7 mouse cellular contexts compared by ENCODE assay signal in the genomic region with DNA sequence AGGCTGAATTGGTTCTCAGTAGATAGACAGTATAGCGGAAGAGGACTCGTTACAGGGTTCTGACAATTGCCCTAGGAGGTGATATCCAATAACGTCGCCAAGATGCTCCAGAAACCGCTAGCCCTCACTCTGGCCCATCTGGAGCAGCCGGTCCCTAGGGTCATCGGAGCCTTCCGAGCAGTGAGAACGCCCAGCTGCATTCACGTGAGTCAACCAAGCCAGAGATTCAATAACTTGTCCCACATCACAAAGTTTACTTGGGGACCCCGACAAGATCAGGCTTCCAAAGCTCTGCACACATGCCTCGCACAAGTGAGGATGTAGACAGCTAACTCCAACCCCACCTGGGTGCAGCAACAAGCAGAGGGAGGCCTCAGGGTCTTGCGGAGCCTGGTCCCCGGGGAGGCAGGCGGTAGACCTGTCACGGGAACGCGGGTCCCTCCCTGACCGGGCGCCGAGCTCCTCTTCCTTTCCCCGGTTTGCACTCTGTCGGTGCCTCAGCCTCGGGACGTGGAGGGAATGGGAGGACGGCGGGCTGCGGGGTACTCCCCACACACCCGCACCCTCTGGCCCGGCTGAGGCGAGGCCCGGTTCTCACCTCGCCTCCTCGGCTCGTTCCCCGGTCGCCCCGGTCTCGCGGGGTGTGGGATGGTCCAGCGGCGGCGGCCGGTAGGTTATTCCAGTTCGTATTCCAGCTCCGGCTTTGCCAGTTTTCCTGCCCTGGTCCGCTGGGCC. TPM values are rescaled to one million over a fixed set of nuclear protein-coding genes. Genes with fewer than 3 reads are reported as not detected.
DNase-seq lines count a peak whose midpoint lies in the region; ATAC-seq lines count a peak whose summit lies in the region.

No protein-coding gene starts in this region.

- WGBS in neural tube, embryonic 11.5 days = under 1% methylated on average over 39 of the region's 47 CpGs
- 1% methylated on average over 47 of the region's 47 CpGs for WGBS in embryonic facial prominence, embryonic 12.5 days
- 1% methylated on average over 44 of the region's 47 CpGs for WGBS in hindbrain, embryonic 16.5 days
- under 1% methylated on average over 47 of the region's 47 CpGs for WGBS in midbrain, embryonic 13.5 days

- H3K27ac ChIP-seq in neural tube, embryonic 11.5 days (ENCODE audit: low read depth, low read length) = peak overlapping the region; percentile 53; the same call in 1 of the 2 replicates
- peak overlapping the region; percentile 92 for H3K27ac ChIP-seq in embryonic facial prominence, embryonic 12.5 days
- H3K27ac ChIP-seq in hindbrain, embryonic 16.5 days (ENCODE audit: low read depth, low read length) = peak overlapping the region; percentile 81
- peak overlapping the region; percentile 83 for H3K27ac ChIP-seq in midbrain, embryonic 13.5 days

- H3K9me3 ChIP-seq in neural tube, embryonic 11.5 days (ENCODE audit: control insufficient read depth, low read length) = no peaks in the 10 kb centered on the region
- H3K9me3 ChIP-seq in embryonic facial prominence, embryonic 12.5 days = no peaks in the 10 kb centered on the region
- no peaks in the 10 kb centered on the region for H3K9me3 ChIP-seq in hindbrain, embryonic 16.5 days (ENCODE audit: control insufficient read depth, low read length)
- no peaks in the 10 kb centered on the region for H3K9me3 ChIP-seq in midbrain, embryonic 13.5 days

- H3K4me2 ChIP-seq in neural tube, embryonic 11.5 days (ENCODE audit: low read depth) = peak overlapping the region; percentile 77
- peak overlapping the region; percentile 66 for H3K4me2 ChIP-seq in embryonic facial prominence, embryonic 12.5 days (replicated peaks)
- H3K4me2 ChIP-seq in hindbrain, embryonic 16.5 days (ENCODE audit: low read length) = peak overlapping the region; percentile 97
- H3K4me2 ChIP-seq in midbrain, embryonic 13.5 days (replicated peaks) = peak overlapping the region; percentile 69

- H3K36me3 ChIP-seq in neural tube, embryonic 11.5 days (ENCODE audit: control insufficient read depth, insufficient read depth, low read length) = no peaks in the 10 kb centered on the region
- H3K36me3 ChIP-seq in embryonic facial prominence, embryonic 12.5 days = peaks cover 13% of the 10 kb centered on the region
- H3K36me3 ChIP-seq in hindbrain, embryonic 16.5 days (ENCODE audit: control insufficient read depth, insufficient read depth, low read length) = no peaks in the 10 kb centered on the region
- peaks cover 11% of the 10 kb centered on the region; the same call in 1 of the 2 replicates for H3K36me3 ChIP-seq in midbrain, embryonic 13.5 days

- no peaks in the 10 kb centered on the region for H3K4me1 ChIP-seq in neural tube, embryonic 11.5 days (ENCODE audit: control insufficient read depth, insufficient read depth, low read length)
- peaks cover 12% of the 10 kb centered on the region for H3K4me1 ChIP-seq in embryonic facial prominence, embryonic 12.5 days
- peaks cover 20% of the 10 kb centered on the region for H3K4me1 ChIP-seq in hindbrain, embryonic 16.5 days (ENCODE audit: control insufficient read depth, insufficient read depth, low read depth, low read length)
- H3K4me1 ChIP-seq in midbrain, embryonic 13.5 days (replicated peaks) = peaks cover 30% of the 10 kb centered on the region

- peak; percentile 77 for ATAC-seq in neural tube, embryonic 11.5 days (ENCODE audit: insufficient read depth, low FRiP score, low TSS enrichment)
- ATAC-seq in embryonic facial prominence, embryonic 12.5 days (ENCODE audit: insufficient number of reproducible peaks, insufficient read depth, low FRiP score, low TSS enrichment) = no peak; the same call in 1 of the 2 replicates
- ATAC-seq in hindbrain, embryonic 16.5 days = peak; percentile 86
- peak; percentile 15 for ATAC-seq in midbrain, embryonic 13.5 days

- peak overlapping the region; percentile 77 for H3K4me3 ChIP-seq in neural tube, embryonic 11.5 days (ENCODE audit: low read depth, low read length)
- H3K4me3 ChIP-seq in embryonic facial prominence, embryonic 12.5 days = peak overlapping the region; percentile 77
- H3K4me3 ChIP-seq in hindbrain, embryonic 16.5 days (ENCODE audit: low read length) = peak overlapping the region; percentile 93
- peak overlapping the region; percentile 71 for H3K4me3 ChIP-seq in midbrain, embryonic 13.5 days (replicated peaks)

- no peak for DNase-seq in neural tube, embryonic 11.5 days (ENCODE audit: low spot score)
- DNase-seq in neural tube, embryonic 10.5 days (ENCODE audit: extremely low spot score, low spot score) = no peak
- DNase-seq in gastrocnemius, postnatal 10 days = no peak
- no peak for DNase-seq in layer of hippocampus, adult 9-11 months

- H3K9ac ChIP-seq in neural tube, embryonic 11.5 days (ENCODE audit: low read length) = peak overlapping the region; percentile 80
- H3K9ac ChIP-seq in embryonic facial prominence, embryonic 12.5 days = peak overlapping the region; percentile 83
- H3K9ac ChIP-seq in hindbrain, embryonic 16.5 days (ENCODE audit: low read depth, low read length) = peak overlapping the region; percentile 89
- peak overlapping the region; percentile 78 for H3K9ac ChIP-seq in midbrain, embryonic 13.5 days (replicated peaks)

- H3K27me3 ChIP-seq in neural tube, embryonic 11.5 days (ENCODE audit: control insufficient read depth, insufficient read depth, low read length) = no peaks in the 10 kb centered on the region
- no peaks in the 10 kb centered on the region for H3K27me3 ChIP-seq in embryonic facial prominence, embryonic 12.5 days
- no peaks in the 10 kb centered on the region for H3K27me3 ChIP-seq in hindbrain, embryonic 16.5 days (replicated peaks; ENCODE audit: control insufficient read depth, insufficient read depth, low read length)
- H3K27me3 ChIP-seq in midbrain, embryonic 13.5 days = no peaks in the 10 kb centered on the region

RNA-seq across cellular contexts. Expression of a gene that starts 0.4 kb away (rescaled TPM):
- 43.6 and 48.8 TPM in 2 replicates for polyA plus RNA-seq in neural tube, embryonic 11.5 days (2014; fragmentation: Nextera tagmentation; extraction: Ambion mirVana)
- 48.3 and 53.4 TPM in 2 replicates for polyA plus RNA-seq in embryonic facial prominence, embryonic 12.5 days (2016; fragmentation: Nextera tagmentation; extraction: Ambion mirVana)
- 35.0 and 37.0 TPM in 2 replicates for polyA plus RNA-seq in hindbrain, embryonic 16.5 days (2015; fragmentation: Nextera tagmentation; extraction: Ambion mirVana)
- polyA plus RNA-seq in midbrain, embryonic 13.5 days (2015; fragmentation: Nextera tagmentation; extraction: Ambion mirVana) = 37.2 and 40.3 TPM in 2 replicates
- 10 to 100 TPM; 32.2 to 34.8 TPM for total RNA-seq in gastrocnemius, postnatal 10 days (2021)

RNA-seq across cellular contexts. Expression of a gene that starts 0.5 kb away (rescaled TPM):
- polyA plus RNA-seq in neural tube, embryonic 11.5 days (2014; fragmentation: Nextera tagmentation; extraction: Ambion mirVana) = 136 and 138 TPM in 2 replicates
- 118 and 124 TPM in 2 replicates for polyA plus RNA-seq in embryonic facial prominence, embryonic 12.5 days (2016; fragmentation: Nextera tagmentation; extraction: Ambion mirVana)
- 82.8 and 86.1 TPM in 2 replicates for polyA plus RNA-seq in hindbrain, embryonic 16.5 days (2015; fragmentation: Nextera tagmentation; extraction: Ambion mirVana)
- polyA plus RNA-seq in midbrain, embryonic 13.5 days (2015; fragmentation: Nextera tagmentation; extraction: Ambion mirVana) = 116 and 119 TPM in 2 replicates
- 10 to 100 TPM; 29.8 to 33.6 TPM for total RNA-seq in gastrocnemius, postnatal 10 days (2021)

RNA-seq across cellular contexts. Expression of a gene that starts 30.5 kb away (rescaled TPM):
- 45.6 and 47.2 TPM in 2 replicates for polyA plus RNA-seq in neural tube, embryonic 11.5 days (2014; fragmentation: Nextera tagmentation; extraction: Ambion mirVana)
- polyA plus RNA-seq in embryonic facial prominence, embryonic 12.5 days (2016; fragmentation: Nextera tagmentation; extraction: Ambion mirVana) = 58.1 and 58.9 TPM in 2 replicates
- 31.3 and 33.0 TPM in 2 replicates for polyA plus RNA-seq in hindbrain, embryonic 16.5 days (2015; fragmentation: Nextera tagmentation; extraction: Ambion mirVana)
- 44.7 and 45.1 TPM in 2 replicates for polyA plus RNA-seq in midbrain, embryonic 13.5 days (2015; fragmentation: Nextera tagmentation; extraction: Ambion mirVana)
- total RNA-seq in gastrocnemius, postnatal 10 days (2021) = 10 to 100 TPM in 1 of 2 experiments, 1 to 10 TPM in 1; 9.5 to 14.2 TPM
